Mouse (Mus musculus) c-Kit-positive CD71-positive TER-119-negative erythroid progenitor cells, embryonic 14.5 days (primary cell): ENCODE results near the gene Pih1d1.
A peak's percentile ranks its signal among the peaks of the same experiment; 100 is the strongest.

ENCODE experiments used
- DNase-seq: peaks from one replicate; pipeline ENCODE4 v3.0.0-alpha.2; 2013; ENCODE audit warnings: low read depth

Pih1d1 gene

DNA sequence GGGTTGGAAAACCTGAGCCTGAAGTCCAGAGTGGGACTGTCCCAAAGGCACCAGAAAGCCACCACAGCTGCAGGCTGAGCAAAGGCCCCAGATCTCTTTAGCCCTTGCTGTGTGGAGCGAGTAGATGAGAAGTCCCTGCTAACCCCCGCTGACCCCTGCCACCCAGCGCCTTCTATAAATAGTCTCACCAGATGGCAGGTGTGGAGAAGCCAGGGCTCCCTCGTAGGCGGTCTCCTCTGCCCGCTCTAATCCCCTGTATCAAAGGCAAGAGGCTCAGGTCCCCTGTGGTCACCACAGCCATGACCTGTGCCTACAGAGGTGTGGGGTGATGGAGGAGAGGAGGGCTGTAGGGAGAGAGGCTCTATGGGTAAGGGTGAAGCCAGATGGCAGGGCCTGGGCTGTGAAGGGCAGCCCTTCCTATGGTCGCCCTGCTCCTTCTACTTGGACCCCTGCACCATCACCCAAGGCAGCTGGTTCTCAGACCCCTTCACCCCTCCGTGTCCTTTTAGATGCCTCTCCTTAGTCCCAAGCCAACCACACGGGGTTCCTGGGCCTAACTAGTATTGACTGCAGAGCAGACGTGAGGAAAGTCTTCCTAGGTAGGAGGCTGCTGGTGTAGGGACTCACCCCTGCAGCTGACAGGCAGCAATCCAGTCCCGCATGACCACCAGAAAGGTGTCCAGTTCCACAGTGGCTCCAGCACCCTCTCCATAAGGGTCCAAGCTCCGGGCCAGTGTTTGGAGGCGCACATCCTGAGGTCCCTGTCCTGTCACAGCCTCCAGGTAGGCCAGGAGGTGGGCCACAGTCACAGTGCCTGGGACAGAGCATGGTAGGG, 41.5 kb downstream of the Pih1d1 start:
- no peak for DNase-seq

GRCm38 (mm10) chr7:45196176-45196535, 42.1 kb downstream of the Pih1d1 start:
- DNase-seq: no peak

DNA sequence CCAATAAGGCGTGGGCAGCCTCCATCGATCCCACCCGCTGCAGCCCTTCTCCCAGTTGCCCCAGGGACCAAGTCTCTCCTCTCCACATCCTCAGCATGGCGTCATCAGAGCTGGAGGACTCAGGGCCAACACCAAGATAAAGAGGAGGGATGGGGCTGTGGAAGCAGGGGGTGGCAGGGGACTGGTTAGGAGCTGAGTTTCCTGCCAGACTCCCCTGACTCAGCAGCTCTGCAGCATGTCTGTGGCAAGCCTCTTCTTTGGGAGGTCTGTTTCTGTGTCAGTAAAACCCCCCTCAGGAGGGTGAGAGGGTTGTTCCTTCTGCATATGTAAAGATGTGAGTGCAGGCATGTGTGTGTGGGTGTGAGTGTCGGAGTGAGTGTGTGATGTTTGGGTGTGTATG, 42.9 kb downstream of the Pih1d1 start:
- DNase-seq: no peak

DNA sequence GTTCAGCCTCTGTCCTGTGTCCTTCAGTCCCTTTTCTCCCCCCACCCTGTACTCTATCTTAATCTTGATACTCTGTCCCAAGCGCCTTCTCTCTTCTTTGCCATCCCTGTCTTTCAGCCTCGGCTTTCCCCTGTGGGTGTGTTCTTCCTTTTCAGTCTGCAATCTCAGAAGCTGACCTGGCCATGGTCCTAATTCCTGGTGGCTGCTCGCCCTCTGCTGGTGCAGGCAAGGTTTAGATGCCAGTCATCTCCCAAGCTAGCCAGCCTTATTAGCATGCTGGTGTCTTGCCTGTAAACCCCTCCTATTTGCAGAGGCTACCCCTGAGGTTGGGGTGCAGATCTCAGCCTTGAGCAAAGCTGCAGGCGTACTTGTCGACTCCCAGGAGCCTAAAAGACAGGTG, 44.3 kb downstream of the Pih1d1 start:
- DNase-seq: no peak

GRCm38 (mm10) chr7:45198961-45199360, 44.9 kb downstream of the Pih1d1 start:
- no peak for DNase-seq

DNA sequence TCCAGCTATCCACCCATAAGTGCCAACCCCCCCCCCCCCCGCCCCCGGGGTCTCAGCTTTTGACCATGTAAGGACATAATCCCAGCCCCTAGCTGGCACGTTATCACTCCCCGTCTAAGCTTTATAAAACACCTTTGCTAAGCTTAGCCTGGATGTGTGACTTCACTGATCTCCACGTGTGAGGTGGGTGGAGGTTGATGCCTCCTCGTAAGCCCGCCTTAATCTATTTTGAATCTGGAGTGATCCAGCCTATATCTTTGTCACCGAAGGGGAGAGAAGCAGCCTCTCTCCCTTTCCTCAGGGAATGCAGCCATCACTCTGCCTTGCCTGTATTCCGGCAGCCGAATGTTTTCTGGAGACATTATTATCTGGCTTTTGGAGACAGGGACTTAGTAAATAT, 48.6 kb downstream of the Pih1d1 start:
- DNase-seq: no peak

DNA sequence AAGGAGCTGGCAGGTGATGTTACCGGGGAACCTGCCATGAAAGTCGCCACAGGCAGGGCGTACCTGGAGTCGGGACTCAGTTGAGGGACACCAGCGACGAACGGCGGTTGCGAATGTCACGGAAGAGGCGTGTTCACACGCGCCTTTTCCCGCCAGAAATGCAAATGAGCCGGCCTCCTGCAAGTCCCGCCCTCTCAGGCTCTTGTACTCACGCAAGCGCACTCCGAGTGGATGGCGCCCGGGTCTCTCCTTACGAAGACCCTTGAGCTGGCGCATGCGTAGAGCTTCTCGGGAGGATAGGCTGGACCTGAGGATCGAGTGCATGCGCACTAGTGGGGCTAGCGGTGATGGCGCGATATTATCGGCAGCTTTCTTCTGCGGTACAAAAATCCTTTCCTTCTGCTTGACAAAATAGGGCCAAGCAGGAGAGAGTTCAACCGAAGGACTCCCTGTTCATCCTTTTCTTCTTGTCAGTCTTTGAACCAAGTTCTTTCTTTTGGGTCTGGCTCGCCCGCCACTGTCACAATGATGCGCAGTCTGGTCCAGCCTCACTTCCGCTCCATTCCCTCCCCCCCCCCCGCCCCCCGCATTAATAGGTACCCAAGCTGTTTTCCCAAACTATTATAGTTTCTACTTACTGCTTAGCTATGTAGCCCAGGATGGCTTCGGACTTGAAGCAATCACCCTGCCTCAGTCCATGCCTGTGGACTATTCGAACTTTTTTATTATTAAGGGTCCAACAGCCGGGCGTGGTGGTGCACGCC, 50.5 kb downstream of the Pih1d1 start, which contains the start of gene Ccdc155:
Ccdc155 (minus strand) TSS at position 513 of the 764 bp plus-strand sequence.
- peak; percentile 89 for DNase-seq

DNA sequence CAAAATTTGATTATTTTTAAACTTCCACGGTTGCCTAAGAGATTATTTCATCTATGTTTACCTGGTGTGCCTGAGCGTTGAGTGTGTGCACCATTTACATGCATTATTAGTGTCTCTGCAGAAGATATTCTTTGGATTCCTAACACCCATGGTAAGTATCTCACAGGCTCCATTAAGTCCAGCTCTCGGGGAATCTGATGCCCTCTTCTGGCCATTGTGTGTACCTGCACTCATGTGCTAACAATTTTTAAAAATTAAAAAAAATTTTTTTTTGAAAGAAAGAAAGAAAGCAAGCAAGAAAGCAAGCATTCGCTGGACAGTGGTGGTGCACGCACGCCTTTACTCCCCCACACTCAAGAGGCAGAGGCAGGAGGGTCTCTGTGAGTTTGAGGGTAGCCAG, 54.2 kb downstream of the Pih1d1 start:
- no peak for DNase-seq
